Mouse (Mus musculus): ENCODE measurements around the gene Itga11.
"Not testable (repeated sequence)": the region's sequence is repeated elsewhere in the genome, so short reads cannot be mapped to it uniquely, and the experiment has no call there.

The Itga11 gene

GRCm38 (mm10) chr9:62768361-62768760 lies 90.7 kb downstream of the Itga11 start:
- DNase-seq, result no peak

DNA sequence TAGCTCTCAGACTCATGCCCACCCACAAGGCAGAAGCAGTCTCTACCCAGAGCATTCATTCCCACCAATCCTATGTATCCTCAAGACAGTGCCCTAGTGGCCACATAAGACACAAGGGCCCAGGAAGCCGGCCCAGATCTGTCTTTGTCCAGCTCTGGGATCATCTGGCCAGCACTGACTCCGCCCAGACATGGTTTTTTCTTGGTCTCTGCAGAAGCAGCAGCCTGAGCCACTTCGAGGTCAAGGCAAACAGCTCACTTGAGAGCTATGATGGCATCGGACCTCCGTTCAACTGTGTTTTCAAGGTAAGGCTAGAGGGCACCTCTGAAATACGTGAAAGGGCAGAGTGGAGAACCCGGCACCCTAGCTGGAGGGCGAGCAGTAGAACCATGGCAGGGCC lies 95.1 kb downstream of the Itga11 start:
- no peak for DNase-seq

GRCm38 (mm10) chr9:62775464-62775863 lies 97.8 kb downstream of the Itga11 start:
- DNase-seq, result peak; percentile 82

- DNase-seq, result peak; percentile 81
Observed at GRCm38 (mm10) chr9:62777461-62777860, 99.8 kb downstream of the Itga11 start.

- no peak for DNase-seq
Observed at GRCm38 (mm10) chr9:62778721-62779120, 101.1 kb downstream of the Itga11 start.

DNA sequence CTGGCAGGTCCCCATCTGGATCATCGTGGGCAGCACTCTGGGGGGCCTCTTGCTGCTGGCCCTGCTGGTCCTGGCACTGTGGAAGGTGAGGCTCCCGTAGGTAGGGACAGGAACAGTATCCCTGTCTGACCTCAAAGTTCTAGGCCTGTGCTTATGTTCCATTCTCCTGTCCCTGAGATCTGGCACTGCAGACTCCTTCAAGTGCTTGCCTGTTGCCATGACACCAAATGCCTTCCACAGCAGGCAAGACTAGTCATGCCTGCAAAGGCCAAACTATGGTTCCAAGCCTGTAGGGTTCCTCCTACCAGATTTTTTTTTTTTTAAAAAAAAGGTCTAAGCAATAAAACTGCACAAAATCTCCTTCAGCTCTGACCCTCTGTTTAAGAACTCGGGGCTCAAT lies 104.3 kb downstream of the Itga11 start:
- DNase-seq, result peak; percentile 81

GRCm38 (mm10) chr9:62782976-62783781 lies 105.6 kb downstream of the Itga11 start:
- DNase-seq, result no peak

- DNase-seq, result no peak
Observed at GRCm38 (mm10) chr9:62784233-62784632, 106.6 kb downstream of the Itga11 start.

DNA sequence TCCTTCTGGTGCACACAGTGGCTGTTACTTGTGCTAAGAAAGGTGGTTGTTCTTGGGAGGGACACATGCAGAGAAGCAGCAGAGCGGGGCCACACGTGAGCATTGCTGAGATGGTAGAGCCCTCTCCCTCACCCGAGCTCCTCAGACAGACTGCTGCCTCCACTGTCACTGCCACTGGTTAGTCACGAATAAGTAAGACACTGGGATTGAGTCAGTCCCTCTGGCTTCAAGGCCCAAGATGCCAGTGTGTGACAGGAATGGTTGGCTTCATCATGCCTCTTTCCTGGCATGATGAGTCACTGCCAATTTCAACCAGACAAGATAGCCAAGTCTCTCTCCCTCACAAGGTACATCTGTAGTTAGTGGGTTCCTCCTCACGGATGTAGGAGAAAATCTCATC lies 109.1 kb downstream of the Itga11 start:
- DNase-seq, result no peak

DNA sequence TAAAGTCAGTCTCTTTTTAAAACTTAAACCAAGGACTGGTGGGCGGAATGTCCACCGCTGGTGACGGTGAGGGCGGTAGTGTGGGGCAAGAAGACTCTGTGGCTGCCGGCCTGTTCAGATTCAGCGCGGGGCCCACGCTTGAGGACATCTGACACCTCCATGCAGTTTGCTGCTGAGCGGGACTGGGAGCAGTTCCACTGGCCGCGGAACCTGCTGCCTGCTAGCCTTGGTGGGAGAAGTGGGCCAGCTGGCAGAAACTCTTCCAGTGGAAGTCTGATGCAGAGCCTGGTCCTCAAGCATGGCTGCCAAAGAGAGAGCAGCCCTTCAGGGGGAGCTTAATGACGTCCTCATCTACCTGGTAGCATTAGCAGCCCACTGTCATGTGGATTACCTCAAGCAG lies 112.2 kb downstream of the Itga11 start:
- no peak for DNase-seq

DNA sequence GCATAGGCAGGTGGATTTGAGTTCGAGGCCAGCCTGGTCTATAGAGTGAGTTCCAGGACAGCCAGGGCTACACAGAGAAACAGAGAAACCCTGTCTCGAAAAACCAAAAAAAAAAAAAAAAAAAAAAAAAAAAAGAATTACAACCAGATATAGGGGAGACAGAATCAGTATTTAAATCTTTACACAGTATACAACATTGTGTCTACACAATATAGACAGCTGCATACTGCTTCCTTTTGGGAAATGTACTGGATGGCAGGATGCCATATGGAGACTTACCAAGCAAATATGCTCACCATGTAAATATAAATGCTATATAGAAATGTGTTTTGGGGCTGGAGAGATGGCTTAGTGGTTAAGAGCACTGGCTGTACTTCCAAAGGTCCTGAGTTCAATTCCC lies 121.6 kb downstream of the Itga11 start:
- not testable (repeated sequence) for DNase-seq

- DNase-seq, result no peak
Observed at GRCm38 (mm10) chr9:62810095-62810494, 132.5 kb downstream of the Itga11 start.

- DNase-seq, result no peak
Observed at GRCm38 (mm10) chr9:62810543-62811515, 133.2 kb downstream of the Itga11 start.

DNA sequence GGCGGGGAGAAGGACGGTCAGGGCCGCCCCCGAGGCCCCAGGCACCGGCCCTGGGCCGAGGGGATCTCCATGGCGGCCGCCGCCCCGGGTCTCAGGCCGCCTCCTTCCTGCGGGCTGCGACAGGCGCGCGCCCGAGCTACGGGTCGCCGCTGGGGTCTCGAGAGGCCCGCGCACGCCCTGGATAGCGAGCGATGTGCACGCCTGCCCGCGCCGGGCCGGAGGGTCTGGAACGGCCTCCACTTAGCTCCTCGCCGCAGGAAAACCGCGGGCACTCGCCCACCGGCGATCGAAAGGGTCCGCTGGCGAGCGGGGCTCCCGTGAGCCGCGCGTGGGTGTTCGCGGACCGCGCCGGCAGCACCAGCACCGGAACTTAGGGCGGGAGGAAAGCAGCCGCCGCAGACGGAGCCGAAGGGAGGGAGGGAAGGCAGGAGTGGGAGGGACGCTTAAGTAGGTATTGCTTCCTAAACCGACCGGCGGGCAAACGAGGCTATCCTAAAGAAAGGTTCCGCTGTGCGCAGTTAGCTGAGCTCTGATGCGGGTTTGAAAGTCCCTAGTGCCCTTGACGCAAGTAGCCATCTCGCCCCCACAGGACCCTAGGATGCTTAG lies 134.0 kb downstream of the Itga11 start, which contains the start of gene Fem1b:
Gene Fem1b (minus strand): TSS at position 419 of the 606 bp plus-strand sequence.
- DNase-seq, result peak; percentile 91

DNA sequence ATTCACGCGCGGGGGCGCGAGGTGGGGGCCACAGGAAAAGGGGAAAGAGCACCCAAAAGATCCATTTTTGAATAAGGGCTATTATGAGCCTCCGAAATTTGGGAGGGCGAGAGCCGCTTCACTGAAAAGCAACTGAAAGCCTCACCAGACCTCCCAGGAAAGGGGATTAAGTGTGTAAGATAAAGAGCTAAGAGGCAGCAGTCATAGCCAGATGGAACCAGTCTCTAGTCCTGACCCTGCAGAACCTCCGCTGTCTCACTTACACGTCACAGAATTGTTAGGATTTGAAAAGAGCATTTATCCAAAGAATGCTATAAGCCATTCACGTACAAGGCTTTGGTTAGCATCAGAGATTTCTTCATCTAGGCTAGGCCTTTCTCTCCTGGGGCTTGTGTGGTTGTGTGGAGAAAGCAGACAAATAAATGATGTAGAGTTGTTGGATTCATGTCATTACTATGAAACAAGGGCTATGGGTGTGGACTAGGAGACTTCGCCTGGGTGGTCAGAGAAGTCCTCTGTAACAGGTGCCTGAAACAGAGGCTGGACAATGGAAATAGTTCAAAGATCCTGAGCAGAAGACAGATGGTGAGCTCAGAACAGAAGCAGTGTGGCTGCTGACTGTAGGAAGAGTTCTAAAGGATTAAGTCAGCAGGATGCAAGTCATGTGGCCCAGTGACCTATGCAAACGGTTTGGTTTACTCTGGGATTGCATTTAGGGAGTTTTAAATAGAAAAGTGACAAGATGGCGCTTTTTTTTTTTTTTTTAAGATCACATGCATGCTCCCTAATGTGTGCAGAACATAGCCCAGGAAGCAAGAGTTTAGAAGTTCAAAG lies 134.8 kb downstream of the Itga11 start:
- no peak for DNase-seq

DNA sequence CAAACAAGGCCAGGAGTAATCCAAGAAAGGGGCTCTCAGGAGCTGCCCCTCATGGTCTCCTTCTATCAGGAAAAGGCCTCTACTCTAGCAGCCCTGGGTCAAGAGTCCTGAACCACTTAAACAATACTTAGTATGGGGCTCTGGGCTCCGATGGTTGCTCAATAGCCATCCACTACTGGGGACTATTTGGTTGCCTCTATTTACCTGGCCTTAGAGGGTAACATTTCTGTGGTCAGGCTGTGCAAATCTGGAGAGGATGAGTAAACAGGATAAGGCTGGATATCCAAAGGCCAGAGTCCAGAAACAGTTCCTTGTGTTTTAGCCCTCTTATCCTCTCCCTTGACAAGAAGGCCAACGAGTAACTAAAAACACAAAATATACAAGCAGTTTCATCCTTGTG lies 137.1 kb downstream of the Itga11 start:
- DNase-seq, result peak; percentile 84

DNA sequence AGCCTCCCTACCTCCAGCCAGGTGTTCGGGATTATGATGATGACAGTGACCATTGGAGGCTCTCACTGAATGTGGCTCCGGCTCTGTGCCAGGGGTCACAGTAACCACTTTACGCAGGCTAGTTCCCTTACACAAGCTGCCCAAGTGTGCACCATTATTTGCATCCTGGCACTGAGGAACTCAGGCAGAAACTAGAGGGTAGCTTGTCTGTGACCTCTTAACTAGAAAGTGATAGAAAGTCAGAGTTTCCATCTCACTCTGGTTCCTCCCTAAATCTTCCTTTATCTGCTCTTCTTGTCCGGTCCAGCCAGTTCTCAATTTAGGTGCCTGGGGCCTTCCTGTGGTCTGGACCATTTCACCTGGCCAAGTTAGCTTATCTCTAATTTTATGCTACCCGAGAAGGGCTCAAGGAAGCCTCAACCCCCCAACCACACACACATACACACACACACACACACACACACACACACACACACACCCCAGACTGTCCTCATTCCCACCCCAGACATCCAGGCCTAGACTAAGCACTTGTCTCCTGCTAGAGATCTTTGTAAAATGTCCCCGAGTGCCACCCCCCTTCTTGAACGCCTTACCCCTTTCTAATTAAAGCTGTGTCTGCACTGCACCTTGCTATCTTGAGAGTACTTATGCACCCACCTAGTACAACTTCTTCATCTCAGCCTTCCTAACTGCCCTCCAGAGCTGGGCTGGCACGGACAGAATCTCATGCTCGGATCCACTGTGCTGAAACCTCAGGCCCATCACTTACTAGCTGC lies 138.9 kb downstream of the Itga11 start:
- no peak for DNase-seq

- DNase-seq, result peak; percentile 53
Observed at GRCm38 (mm10) chr9:62817099-62817571, 139.5 kb downstream of the Itga11 start.

- DNase-seq, result peak; percentile 65
Observed at GRCm38 (mm10) chr9:62817828-62818614, 140.4 kb downstream of the Itga11 start.

- no peak for DNase-seq
Observed at GRCm38 (mm10) chr9:62819494-62819893, 141.9 kb downstream of the Itga11 start.

Measured in lung, postnatal 36 days (tissue).